Mouse (Mus musculus): ENCODE data around the gene Cacna1g. TPM values are rescaled to one million over a fixed set of nuclear protein-coding genes. Genes with fewer than 3 reads are reported as not detected.

Cacna1g gene
- polyA plus RNA-seq, 1 experiment: 38.9 TPM

GRCm38 (mm10) chr11:94440421-94440820 lies 33.6 kb downstream of the Cacna1g start:
- no peaks in the 10 kb centered on the region for H3K4me1 ChIP-seq (ENCODE audit: control insufficient read depth, insufficient read depth, low read length)

GRCm38 (mm10) chr11:94429011-94429651 lies 44.9 kb downstream of the Cacna1g start:
- H3K4me3 ChIP-seq (ENCODE audit: insufficient read depth, low read length): no peak overlapping the region
- peaks cover 5% of the 10 kb centered on the region for H3K4me1 ChIP-seq (ENCODE audit: control insufficient read depth, insufficient read depth, low read length)
- H3K27ac ChIP-seq (ENCODE audit: insufficient read depth, low read length): no peak overlapping the region
- TF ChIP-seq CTCF (IDR thresholded peaks at IDR 0.05; ENCODE audit: borderline replicate concordance, insufficient read depth, low read length) (no peak), POLR2A (IDR thresholded peaks at IDR 0.05; ENCODE audit: low read depth, low read length) (no peak)

More at GRCm38 (mm10) chr11:94440421-94440820, 33.6 kb downstream of the Cacna1g start:
- H3K4me3 ChIP-seq (ENCODE audit: insufficient read depth, low read length): no peak overlapping the region
- H3K27ac ChIP-seq (ENCODE audit: insufficient read depth, low read length): no peak overlapping the region
- no peak for TF ChIP-seq CTCF (IDR thresholded peaks at IDR 0.05; ENCODE audit: borderline replicate concordance, insufficient read depth, low read length)
- TF ChIP-seq POLR2A (IDR thresholded peaks at IDR 0.05; ENCODE audit: low read depth, low read length): no peak

DNA sequence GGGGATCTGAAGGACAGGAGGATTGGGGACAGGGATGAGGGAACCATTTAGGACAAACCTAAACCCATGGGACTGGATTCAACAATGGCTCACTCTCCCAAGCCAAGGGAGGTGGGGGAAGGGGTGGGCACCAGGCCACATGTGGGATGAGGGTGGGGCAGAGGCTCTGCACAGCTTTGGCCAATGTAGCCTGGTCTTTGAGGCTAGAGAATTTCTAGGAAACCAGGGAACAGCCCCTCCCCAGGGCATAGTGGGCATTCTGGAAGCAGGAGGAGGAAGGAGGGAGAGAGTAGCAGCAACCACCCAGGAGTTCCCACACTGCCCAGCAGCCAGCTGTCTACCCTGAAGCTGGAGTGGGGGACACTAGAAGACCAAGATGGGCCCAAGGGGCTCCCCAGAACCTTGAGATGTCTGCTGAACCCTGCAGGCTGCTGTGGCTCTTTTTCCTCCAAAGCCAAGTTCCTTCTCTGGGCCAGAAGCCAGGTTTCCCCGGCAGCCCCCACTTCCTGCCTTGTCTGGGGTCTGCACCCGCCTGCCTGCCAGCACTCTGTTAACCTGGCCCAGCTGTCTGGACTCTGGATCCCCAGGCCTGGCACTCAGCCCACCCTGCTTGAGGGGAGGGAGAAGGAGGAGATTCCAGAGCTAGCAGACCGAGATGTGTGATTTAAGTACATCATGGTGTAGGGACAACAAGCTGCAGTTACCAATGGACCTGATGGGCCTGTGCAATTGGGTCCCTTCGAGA lies 45.7 kb downstream of the Cacna1g start:
- H3K27ac ChIP-seq (ENCODE audit: insufficient read depth, low read length): no peak overlapping the region
- no peak overlapping the region for H3K4me3 ChIP-seq (ENCODE audit: insufficient read depth, low read length)
- peaks cover 5% of the 10 kb centered on the region for H3K4me1 ChIP-seq (ENCODE audit: control insufficient read depth, insufficient read depth, low read length)
- TF ChIP-seq CTCF (IDR thresholded peaks at IDR 0.05; ENCODE audit: borderline replicate concordance, insufficient read depth, low read length) (no peak), POLR2A (IDR thresholded peaks at IDR 0.05; ENCODE audit: low read depth, low read length) (no peak)

DNA sequence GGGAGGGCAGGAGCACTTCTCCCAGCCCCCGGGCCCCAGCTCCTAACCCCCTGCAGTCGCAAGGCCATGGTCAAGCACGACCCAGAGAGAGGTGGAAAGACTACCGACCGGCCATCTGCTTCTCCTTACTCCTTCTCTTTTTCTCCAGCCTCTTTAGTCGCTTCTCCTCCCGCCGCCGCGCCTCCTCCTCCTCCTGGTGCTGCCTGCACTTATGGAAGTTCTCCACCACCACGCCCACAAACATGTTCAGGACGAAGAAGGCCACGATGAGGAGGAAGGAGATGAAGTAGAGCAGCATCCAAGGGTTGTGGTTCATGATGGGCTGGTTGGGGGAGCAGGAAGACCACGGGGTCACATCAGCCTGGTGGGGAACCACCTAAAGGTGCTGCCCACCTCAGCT lies 48.3 kb downstream of the Cacna1g start:
- H3K27ac ChIP-seq (ENCODE audit: insufficient read depth, low read length): no peak overlapping the region
- H3K4me3 ChIP-seq (ENCODE audit: insufficient read depth, low read length): no peak overlapping the region
- TF ChIP-seq CTCF (IDR thresholded peaks at IDR 0.05; ENCODE audit: borderline replicate concordance, insufficient read depth, low read length): no peak
- peaks cover 5% of the 10 kb centered on the region for H3K4me1 ChIP-seq (ENCODE audit: control insufficient read depth, insufficient read depth, low read length)

DNA sequence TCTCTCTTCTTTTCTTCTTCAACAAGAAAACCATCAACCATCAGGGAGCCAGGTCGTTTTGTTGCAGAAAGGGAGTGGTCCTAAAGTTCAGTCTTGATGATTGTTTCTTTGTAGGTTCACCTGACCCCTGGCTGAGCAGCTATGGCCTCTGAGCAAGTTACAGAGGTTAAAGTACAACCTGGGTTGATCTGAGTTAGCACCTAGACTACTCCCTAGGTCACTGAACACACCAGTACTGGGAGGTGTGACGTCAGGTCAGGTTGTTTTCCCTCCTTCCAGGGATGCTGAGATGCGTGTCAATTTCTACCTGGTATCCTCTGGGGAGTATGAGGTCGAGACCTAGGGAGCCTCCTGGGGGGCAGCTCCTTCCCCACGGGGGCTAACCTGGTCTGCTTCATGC lies 48.8 kb downstream of the Cacna1g start:
- TF ChIP-seq CTCF (IDR thresholded peaks at IDR 0.05; ENCODE audit: borderline replicate concordance, insufficient read depth, low read length): no peak
- TF ChIP-seq POLR2A (IDR thresholded peaks at IDR 0.05; ENCODE audit: low read depth, low read length): no peak
- Histone ChIP-seq H3K27ac (ENCODE audit: insufficient read depth, low read length) (no peak overlapping the region), H3K4me1 (ENCODE audit: control insufficient read depth, insufficient read depth, low read length) (peaks cover 5% of the 10 kb centered on the region), H3K4me3 (ENCODE audit: insufficient read depth, low read length) (no peak overlapping the region)

DNA sequence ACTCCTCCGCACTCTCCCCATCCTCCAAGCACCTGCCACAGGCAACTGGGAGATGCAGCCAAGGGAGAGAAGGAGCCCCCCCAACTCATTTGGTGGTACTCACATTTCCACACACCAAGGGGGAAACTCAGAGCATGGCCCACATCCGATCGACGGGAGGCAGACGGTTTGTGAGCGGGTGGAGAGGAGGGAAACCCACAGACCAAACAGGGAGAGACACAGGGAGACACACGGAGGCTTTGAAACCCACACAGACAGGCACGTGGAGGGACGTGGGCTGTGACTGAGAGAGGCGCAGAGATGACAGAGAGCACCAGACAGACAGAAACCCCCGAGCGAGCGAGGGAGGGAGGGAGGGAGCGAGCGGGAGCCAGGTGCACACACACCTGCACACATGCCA lies 49.6 kb downstream of the Cacna1g start:
- Histone ChIP-seq H3K27ac (ENCODE audit: insufficient read depth, low read length) (no peak overlapping the region), H3K4me3 (ENCODE audit: insufficient read depth, low read length) (no peak overlapping the region), H3K4me1 (ENCODE audit: control insufficient read depth, insufficient read depth, low read length) (peaks cover 5% of the 10 kb centered on the region)
- TF ChIP-seq CTCF (IDR thresholded peaks at IDR 0.05; ENCODE audit: borderline replicate concordance, insufficient read depth, low read length) (no peak), POLR2A (IDR thresholded peaks at IDR 0.05; ENCODE audit: low read depth, low read length) (no peak)

GRCm38 (mm10) chr11:94423855-94424254 lies 50.1 kb downstream of the Cacna1g start:
- H3K27ac ChIP-seq (ENCODE audit: insufficient read depth, low read length): no peak overlapping the region
- TF ChIP-seq CTCF (IDR thresholded peaks at IDR 0.05; ENCODE audit: borderline replicate concordance, insufficient read depth, low read length) (no peak), POLR2A (IDR thresholded peaks at IDR 0.05; ENCODE audit: low read depth, low read length) (no peak)
- H3K4me1 ChIP-seq (ENCODE audit: control insufficient read depth, insufficient read depth, low read length): peaks cover 5% of the 10 kb centered on the region
- no peak overlapping the region for H3K4me3 ChIP-seq (ENCODE audit: insufficient read depth, low read length)

- Histone ChIP-seq H3K27ac (ENCODE audit: insufficient read depth, low read length) (no peak overlapping the region), H3K4me3 (ENCODE audit: insufficient read depth, low read length) (no peak overlapping the region), H3K4me1 (ENCODE audit: control insufficient read depth, insufficient read depth, low read length) (no peaks in the 10 kb centered on the region)
- TF ChIP-seq POLR2A (IDR thresholded peaks at IDR 0.05; ENCODE audit: low read depth, low read length): no peak
- TF ChIP-seq CTCF (IDR thresholded peaks at IDR 0.05; ENCODE audit: borderline replicate concordance, insufficient read depth, low read length): no peak
These were observed 53.0 kb downstream of the Cacna1g start for GRCm38 (mm10) chr11:94420991-94421390.

DNA sequence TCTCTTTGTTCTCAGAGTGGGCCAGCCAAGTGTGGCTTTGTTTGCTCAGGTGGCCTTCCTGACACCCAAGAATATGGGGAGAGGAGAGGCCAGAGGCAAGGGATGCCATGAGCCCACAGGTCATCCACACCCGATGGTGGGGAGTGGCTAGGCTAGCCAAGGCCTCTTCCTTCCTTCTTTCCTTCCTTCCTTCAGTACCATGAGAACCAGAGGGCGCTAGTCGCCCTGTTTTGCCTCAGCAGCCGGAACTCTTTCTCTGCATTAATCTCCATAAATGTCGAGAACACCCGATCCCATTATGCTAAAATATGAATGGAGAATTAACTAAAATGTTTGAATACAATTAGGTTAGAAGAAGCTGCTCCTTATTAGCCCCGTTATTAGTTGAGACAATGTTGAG lies 53.7 kb downstream of the Cacna1g start:
- H3K4me1 ChIP-seq (ENCODE audit: control insufficient read depth, insufficient read depth, low read length): no peaks in the 10 kb centered on the region
- no peak overlapping the region for H3K4me3 ChIP-seq (ENCODE audit: insufficient read depth, low read length)
- no peak overlapping the region for H3K27ac ChIP-seq (ENCODE audit: insufficient read depth, low read length)
- TF ChIP-seq CTCF (IDR thresholded peaks at IDR 0.05; ENCODE audit: borderline replicate concordance, insufficient read depth, low read length) (0 out of 2 replicates have a peak, but pooled peaks have one; percentile 4), POLR2A (IDR thresholded peaks at IDR 0.05; ENCODE audit: low read depth, low read length) (no peak)

GRCm38 (mm10) chr11:94419004-94419727 lies 54.8 kb downstream of the Cacna1g start:
- TF ChIP-seq POLR2A (IDR thresholded peaks at IDR 0.05; ENCODE audit: low read depth, low read length) (no peak), CTCF (IDR thresholded peaks at IDR 0.05; ENCODE audit: borderline replicate concordance, insufficient read depth, low read length) (no peak)
- Histone ChIP-seq H3K4me1 (ENCODE audit: control insufficient read depth, insufficient read depth, low read length) (no peaks in the 10 kb centered on the region), H3K4me3 (ENCODE audit: insufficient read depth, low read length) (no peak overlapping the region), H3K27ac (ENCODE audit: insufficient read depth, low read length) (no peak overlapping the region)

Data from embryonic fibroblast, embryonic 13.5 days (primary cell).